Mouse (Mus musculus) kidney, adult 2 months (tissue): ENCODE measurements at regions not wholly inside any gene's neighbourhood (a gene's known extent, or its start where the extent isn't known, plus 50 kb on each side); places are given as distances from the start of the nearest gene placed in this dataset.

Experiments
- DNase-seq: peaks from one replicate; pipeline ENCODE4 v3.0.0; 2021
- H3K27ac ChIP-seq: fragments of 200-500 bp; 2 replicates; pipeline ENCODE4 v1.5.1; 2012; ENCODE audit warnings: low read depth, low read length, control low read depth, inconsistent platforms; ENCODE audit not compliant: insufficient read depth
- H3K27me3 ChIP-seq: fragments of 200-500 bp; replicated peaks from 2 replicates; pipeline ENCODE4 v1.6.1; 2012; ENCODE audit warnings: mild to moderate bottlenecking, moderate library complexity, low read length, inconsistent platforms; ENCODE audit not compliant: control insufficient read depth, insufficient read depth
- H3K36me3 ChIP-seq: fragments of 200-500 bp; 2 replicates; pipeline ENCODE4 v1.6.1; 2012; ENCODE audit warnings: mild to moderate bottlenecking, moderate library complexity, low read length, inconsistent platforms; ENCODE audit not compliant: control insufficient read depth, insufficient read depth
- H3K4me1 ChIP-seq: fragments of 200-500 bp; 2 replicates; pipeline ENCODE4 v1.6.1; 2011; ENCODE audit warnings: low read length; ENCODE audit not compliant: control insufficient read depth, insufficient read depth
- H3K4me3 ChIP-seq: fragments of 200-500 bp; 2 replicates; pipeline ENCODE4 v1.5.1; 2011; ENCODE audit warnings: mild to moderate bottlenecking, low read depth, low read length, control low read depth; ENCODE audit not compliant: insufficient read depth
- CTCF ChIP-seq: fragments of 200-500 bp; conservative IDR thresholded peaks from 2 replicates; pipeline ENCODE4 v1.5.1; 2011; ENCODE audit warnings: low read depth, mild to moderate bottlenecking, control low read depth, low read length, moderate library complexity, mixed read lengths; ENCODE audit not compliant: insufficient read depth, insufficient read length
- POLR2A ChIP-seq: fragments of 200-500 bp; IDR thresholded peaks from one replicate; pipeline ENCODE4 v1.6.1; 2011; ENCODE audit warnings: low read depth, low read length, control low read depth
- WGBS: fragments of 180-500 bp; shearing (Covaris S2); methylation state at CpG from one replicate; pipeline ENCODE4 v1.1.7; 2018; 5-methylcytosine and 5-hydroxymethylcytosine counted together

DNA sequence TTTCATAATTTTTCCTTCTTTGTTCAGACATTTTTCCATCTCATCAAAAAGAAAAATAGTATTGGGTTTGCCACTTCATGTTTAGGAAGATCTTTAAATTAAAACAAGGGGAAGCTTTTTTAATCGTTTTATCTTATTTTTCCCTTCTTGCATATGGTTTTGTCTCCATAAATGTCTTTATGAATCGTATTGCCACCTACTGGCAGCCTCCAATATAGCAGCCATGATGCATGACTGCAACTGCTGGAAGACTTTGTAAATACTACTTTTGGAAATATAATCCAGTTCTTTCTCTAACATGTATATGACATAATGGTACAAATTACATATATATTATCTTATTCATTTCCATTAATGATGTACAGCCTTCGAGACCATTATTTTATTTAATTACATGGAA lies 812.2 kb upstream of the Alcam start:
- Histone ChIP-seq H3K27ac (no peak overlapping the region), H3K4me3 (no peak overlapping the region), H3K4me1 (no peaks in the 10 kb centered on the region), H3K27me3 (no peaks in the 10 kb centered on the region), H3K36me3 (no peaks in the 10 kb centered on the region)
- 5% methylated on average over 3 of the region's 3 CpGs for WGBS
- TF ChIP-seq POLR2A (no peak), CTCF (0 out of 2 replicates have a peak, but pooled peaks have one; percentile 17)
- DNase-seq, result peak; percentile 59

DNA sequence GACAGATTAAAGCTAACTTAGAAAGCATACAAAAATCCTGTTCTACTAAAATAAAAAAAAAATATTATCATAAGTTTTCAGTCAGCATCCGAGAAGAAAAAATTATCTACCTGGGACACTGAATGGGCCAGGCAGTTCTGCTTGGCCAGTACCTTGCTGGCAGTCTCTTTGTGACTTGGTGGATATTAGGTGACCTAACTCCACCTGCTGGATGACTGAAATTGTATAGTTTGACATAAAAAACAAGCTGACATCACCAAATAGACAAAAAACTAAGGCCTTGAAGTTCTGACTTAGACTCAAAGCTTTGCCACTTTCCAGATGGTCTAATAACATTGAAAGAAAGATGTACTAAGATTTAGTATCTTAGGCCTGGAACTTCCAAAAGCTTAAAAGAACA lies 791.5 kb upstream of the Alcam start:
- DNase-seq, result no peak
- Histone ChIP-seq H3K27me3 (no peaks in the 10 kb centered on the region; the same call in 1 of the 2 replicates), H3K36me3 (no peaks in the 10 kb centered on the region), H3K4me3 (no peak overlapping the region), H3K4me1 (no peaks in the 10 kb centered on the region), H3K27ac (no peak overlapping the region)
- 59% methylated on average over 1 of the region's 1 CpGs for WGBS
- TF ChIP-seq POLR2A (no peak), CTCF (no peak)

DNA sequence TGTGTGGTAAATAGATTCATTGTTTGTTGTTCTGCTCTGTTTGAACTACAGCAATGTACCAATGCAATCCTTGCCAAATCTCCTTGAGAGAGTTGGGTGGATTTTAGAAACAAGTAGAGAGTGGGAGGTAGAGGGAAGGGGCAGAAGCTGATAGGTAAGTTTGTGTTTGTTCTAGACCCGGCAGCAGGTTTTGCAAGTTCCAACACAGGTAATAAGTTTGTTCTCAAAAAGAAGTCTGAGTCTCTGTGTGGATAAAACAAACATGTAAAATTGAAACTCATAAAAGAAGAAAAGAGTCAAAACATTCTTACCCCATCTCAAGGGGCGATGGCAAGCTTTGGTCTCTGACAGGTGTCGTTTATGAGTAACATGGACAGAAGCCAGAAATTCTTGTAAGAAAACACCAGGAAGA lies 788.3 kb upstream of the Alcam start:
- TF ChIP-seq POLR2A (no peak), CTCF (no peak)
- WGBS, result 75% methylated on average over 3 of the region's 3 CpGs

DNA sequence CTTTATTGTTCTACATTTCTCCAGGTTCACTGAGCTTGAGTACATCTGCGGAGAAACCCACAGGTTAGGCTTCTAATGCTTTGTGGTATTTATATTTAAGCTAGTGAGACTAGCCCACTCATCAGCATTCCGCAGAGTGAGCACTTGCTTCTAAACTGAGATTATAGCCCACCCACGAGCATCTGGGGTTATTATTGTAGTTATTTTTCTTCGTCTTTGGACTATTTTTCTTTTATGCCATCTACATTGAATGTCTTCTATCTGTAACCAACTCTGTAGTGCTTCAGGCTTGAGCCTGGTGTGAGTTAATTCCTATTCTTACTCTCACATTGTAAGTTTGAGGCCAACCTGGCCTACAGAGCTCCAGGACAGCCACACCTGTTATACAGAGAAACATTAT lies 765.0 kb upstream of the Alcam start:
- H3K4me3 ChIP-seq, result no peak overlapping the region
- no peaks in the 10 kb centered on the region for H3K36me3 ChIP-seq
- DNase-seq, result no peak
- TF ChIP-seq POLR2A, result no peak
- no peak for TF ChIP-seq CTCF
- H3K27ac ChIP-seq, result no peak overlapping the region
- no peaks in the 10 kb centered on the region for H3K4me1 ChIP-seq
- H3K27me3 ChIP-seq, result no peaks in the 10 kb centered on the region
- WGBS, result 78% methylated on average over 4 of the region's 4 CpGs

More for the DNA sequence above, 788.3 kb upstream of the Alcam start:
- no peaks in the 10 kb centered on the region; the same call in 1 of the 2 replicates for H3K27me3 ChIP-seq
- no peak overlapping the region for H3K27ac ChIP-seq
- H3K4me1 ChIP-seq, result no peaks in the 10 kb centered on the region
- no peak overlapping the region for H3K4me3 ChIP-seq
- no peaks in the 10 kb centered on the region for H3K36me3 ChIP-seq
- no peak for DNase-seq

DNA sequence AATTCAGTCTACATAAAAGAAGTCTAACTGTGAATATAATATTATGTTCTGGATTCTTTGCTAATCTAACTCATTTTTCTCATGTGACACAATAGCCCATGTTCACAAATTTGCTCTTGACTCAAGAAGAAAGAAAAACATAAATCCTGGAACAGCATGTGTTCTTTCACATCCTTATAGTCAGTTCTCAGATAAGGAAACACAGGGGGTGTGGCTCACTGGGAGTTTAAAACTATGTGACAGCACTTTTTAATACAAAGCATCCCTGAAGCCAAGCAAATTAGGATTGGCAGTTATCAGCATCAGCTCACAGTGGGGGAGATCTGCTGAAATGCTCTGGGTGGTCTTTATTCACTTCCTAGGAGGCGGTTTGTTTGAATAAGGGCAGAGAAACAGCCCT lies 747.6 kb upstream of the Alcam start:
- Histone ChIP-seq H3K4me3 (no peak overlapping the region), H3K36me3 (no peaks in the 10 kb centered on the region), H3K4me1 (no peaks in the 10 kb centered on the region), H3K27me3 (no peaks in the 10 kb centered on the region), H3K27ac (no peak overlapping the region)
- WGBS, result 73% methylated on average over 1 of the region's 1 CpGs
- DNase-seq, result no peak
- TF ChIP-seq CTCF, result no peak
- TF ChIP-seq POLR2A, result no peak

DNA sequence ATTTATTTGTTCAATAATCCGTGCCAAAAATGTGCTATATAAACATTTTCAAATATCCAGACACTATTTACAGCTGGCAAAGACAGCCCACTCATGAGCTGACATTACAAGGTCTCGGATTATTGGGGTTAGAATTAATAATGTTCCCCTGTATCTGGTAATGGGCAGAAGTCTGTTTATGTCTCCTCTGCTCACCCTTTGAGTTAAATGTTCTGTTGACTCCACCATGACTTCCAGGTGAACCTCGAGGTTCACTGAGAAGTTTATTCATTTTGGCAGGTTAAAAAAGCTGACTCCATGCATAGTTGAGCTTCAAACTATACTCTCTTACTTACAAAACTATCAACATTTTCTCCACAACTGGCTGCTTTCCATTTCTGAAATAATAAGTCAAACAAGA lies 732.6 kb upstream of the Alcam start:
- Histone ChIP-seq H3K27me3 (no peaks in the 10 kb centered on the region), H3K36me3 (no peaks in the 10 kb centered on the region), H3K4me3 (no peak overlapping the region), H3K4me1 (no peaks in the 10 kb centered on the region), H3K27ac (no peak overlapping the region)
- TF ChIP-seq CTCF (no peak), POLR2A (no peak)
- DNase-seq, result no peak
- WGBS, result 46% methylated on average over 3 of the region's 3 CpGs

DNA sequence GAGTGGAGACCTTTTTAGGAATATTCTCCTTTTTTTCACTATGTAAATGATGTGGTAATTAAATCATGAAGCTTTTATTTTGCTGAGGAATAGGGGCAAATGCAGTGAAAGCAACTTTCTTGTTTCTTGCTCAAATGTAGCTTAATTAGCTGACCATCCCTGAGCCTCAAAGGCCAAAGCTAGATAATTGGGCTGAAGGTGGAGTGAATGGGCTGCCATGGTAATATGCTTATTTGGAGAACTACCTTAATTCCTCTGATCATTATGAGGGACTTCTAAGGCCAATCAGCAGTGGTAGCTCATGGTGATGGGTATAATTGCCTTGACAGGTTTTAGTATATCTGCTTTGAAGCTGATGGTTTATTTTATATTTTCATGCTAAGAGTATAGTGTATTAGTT lies 702.5 kb upstream of the Alcam start:
- TF ChIP-seq CTCF (no peak), POLR2A (no peak)
- Histone ChIP-seq H3K36me3 (no peaks in the 10 kb centered on the region), H3K27me3 (no peaks in the 10 kb centered on the region), H3K4me3 (no peak overlapping the region), H3K4me1 (no peaks in the 10 kb centered on the region), H3K27ac (no peak overlapping the region)
- DNase-seq, result no peak

DNA sequence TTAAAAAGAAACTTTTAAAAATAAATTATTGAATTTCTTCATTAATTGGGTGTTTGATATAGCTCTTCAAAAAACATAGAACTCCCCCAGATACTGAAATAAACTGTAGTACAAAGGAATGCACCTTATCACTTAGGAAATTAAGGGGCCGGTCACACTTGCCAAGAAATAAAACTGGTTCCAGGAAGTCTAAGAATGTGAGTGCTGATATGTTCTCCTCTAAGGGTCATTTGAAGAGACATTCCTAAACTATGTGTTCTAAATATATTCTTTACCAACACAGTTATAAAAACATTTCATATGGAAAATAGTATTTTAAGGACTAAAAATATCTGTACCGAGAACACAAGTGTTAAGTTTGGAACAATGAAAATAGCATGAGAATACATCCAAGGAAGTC lies 676.8 kb upstream of the Alcam start:
- no peak for TF ChIP-seq CTCF
- no peak for TF ChIP-seq POLR2A
- Histone ChIP-seq H3K27ac (no peak overlapping the region), H3K27me3 (no peaks in the 10 kb centered on the region), H3K36me3 (no peaks in the 10 kb centered on the region), H3K4me3 (no peak overlapping the region), H3K4me1 (no peaks in the 10 kb centered on the region)
- no peak for DNase-seq
- WGBS, result 51% methylated on average over 2 of the region's 2 CpGs
